Mouse (Mus musculus) intestine, embryonic 15.5 days (tissue): ENCODE measurements at regions not wholly inside any gene's neighbourhood (a gene's known extent, or its start where the extent isn't known, plus 50 kb on each side); places are given as distances from the start of the nearest gene placed in this dataset.

ENCODE experiments used
- ATAC-seq: fragments of 200-750 bp; cut with Nextera tagmentation; 2 replicates; pipeline ENCODE4 v1.8.0; 2017; ENCODE audit warnings: moderate TSS enrichment, moderate library complexity
- H3K27ac ChIP-seq: fragments of 300-500 bp; sonication (generic); 2 replicates; pipeline ENCODE4 v1.5.1; 2015; ENCODE audit warnings: mild to moderate bottlenecking, inconsistent platforms
- H3K27me3 ChIP-seq: fragments of 300-500 bp; sonication (generic); replicated peaks from 2 replicates; pipeline ENCODE4 v1.6.1; 2015; ENCODE audit warnings: inconsistent platforms
- H3K36me3 ChIP-seq: fragments of 300-500 bp; sonication (generic); 2 replicates; pipeline ENCODE4 v1.6.1; 2015; ENCODE audit warnings: inconsistent platforms
- H3K4me1 ChIP-seq: fragments of 300-500 bp; sonication (generic); replicated peaks from 2 replicates; pipeline ENCODE4 v1.6.1; 2015; ENCODE audit warnings: inconsistent platforms
- H3K4me2 ChIP-seq: fragments of 300-500 bp; sonication (generic); replicated peaks from 2 replicates; pipeline ENCODE4 v1.6.1; 2015; ENCODE audit warnings: mild to moderate bottlenecking, inconsistent platforms
- H3K4me3 ChIP-seq: fragments of 300-500 bp; sonication (generic); replicated peaks from 2 replicates; pipeline ENCODE4 v1.5.1; 2015; ENCODE audit warnings: inconsistent platforms
- H3K9ac ChIP-seq: fragments of 300-500 bp; sonication (generic); 2 replicates; pipeline ENCODE4 v1.6.1; 2015; ENCODE audit warnings: inconsistent platforms
- H3K9me3 ChIP-seq: fragments of 300-500 bp; sonication (generic); 2 replicates; pipeline ENCODE4 v1.6.1; 2016; ENCODE audit warnings: inconsistent platforms
- WGBS: fragments of 180-500 bp; shearing (Covaris S2); methylation state at CpG from one replicate; pipeline ENCODE4 v1.1.7; 2015; 5-methylcytosine and 5-hydroxymethylcytosine counted together

DNA sequence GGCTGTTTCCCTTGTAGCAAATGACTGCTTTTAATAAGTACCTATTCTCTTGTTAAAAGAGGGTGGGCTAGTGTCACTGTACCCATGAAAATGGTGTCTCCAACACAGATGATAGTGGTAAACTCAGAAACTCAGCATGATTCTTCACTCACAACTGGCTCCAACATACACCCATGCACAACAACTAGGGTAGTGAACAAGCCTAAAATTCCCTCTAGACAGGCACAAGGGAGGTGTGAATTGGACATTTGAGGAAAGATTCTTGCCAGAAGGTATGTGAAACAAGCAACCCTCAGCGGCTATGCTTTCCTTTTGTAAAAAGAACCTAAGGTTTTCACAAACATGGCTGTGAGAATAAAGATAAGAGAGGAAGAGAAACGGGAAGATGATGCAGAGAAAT is 579.0 kb upstream of the Fam92a start:
- Histone ChIP-seq H3K36me3 (no peaks in the 10 kb centered on the region), H3K27me3 (no peaks in the 10 kb centered on the region), H3K4me3 (no peak overlapping the region), H3K9me3 (no peaks in the 10 kb centered on the region), H3K27ac (no peak overlapping the region), H3K9ac (no peak overlapping the region), H3K4me1 (no peaks in the 10 kb centered on the region), H3K4me2 (no peak overlapping the region)
- no peak for ATAC-seq
- WGBS, result 85% methylated on average over 2 of the region's 2 CpGs

DNA sequence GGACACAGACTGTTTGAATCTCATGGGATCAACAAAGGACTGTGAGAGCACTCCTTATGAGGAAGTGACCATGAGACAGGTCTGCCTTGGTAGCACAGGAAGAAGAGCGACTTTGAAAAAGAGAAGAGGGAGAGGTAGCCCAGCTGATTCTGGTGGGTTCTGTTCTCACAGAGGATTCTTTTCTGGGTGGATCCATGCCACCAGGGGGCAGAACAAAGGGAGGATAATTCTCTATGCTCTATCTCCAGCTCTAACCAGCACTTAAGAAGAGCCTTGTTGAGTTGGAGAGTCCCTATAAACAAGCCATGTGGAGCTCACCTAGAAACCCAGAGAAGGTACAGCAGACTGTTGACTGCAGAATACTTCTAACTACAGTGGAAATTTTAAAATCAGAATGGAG is 578.1 kb upstream of the Fam92a start:
- Histone ChIP-seq H3K4me1 (no peaks in the 10 kb centered on the region), H3K36me3 (no peaks in the 10 kb centered on the region), H3K27ac (no peak overlapping the region), H3K9ac (no peak overlapping the region), H3K9me3 (no peaks in the 10 kb centered on the region), H3K4me2 (no peak overlapping the region), H3K4me3 (no peak overlapping the region), H3K27me3 (no peaks in the 10 kb centered on the region)
- 90% methylated on average over 1 of the region's 1 CpGs for WGBS
- ATAC-seq, result no peak

DNA sequence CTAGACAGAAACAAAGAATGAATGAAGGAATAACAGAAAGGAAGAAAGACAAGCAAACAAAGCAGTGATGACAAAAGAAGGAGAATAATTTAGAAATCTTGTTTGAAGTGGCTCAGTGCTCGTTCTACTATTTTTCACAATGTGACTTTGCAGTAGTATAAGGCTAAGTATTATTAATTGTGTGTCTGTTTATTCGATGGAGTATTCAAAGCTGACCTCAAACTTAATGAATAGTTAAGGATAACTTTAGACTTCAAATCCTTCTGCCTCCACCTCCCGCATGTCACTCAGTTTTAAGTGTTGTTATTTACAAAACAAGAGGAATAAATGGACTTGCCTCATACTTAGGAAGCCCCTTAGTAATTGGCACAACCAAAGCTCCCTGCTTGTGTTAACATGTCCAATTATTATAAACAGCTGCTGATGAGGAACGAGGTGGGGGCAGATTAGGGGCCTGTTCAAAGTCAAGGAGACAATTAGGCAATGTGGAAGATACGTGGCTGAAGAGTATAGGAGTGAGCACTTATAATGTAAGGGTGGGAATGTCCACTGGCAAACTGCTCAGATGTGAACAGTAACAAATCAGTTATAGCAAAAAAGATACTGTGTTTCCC is 572.0 kb upstream of the Fam92a start:
- Histone ChIP-seq H3K9me3 (no peaks in the 10 kb centered on the region), H3K27ac (no peak overlapping the region), H3K9ac (no peak overlapping the region), H3K4me2 (no peak overlapping the region), H3K36me3 (no peaks in the 10 kb centered on the region), H3K4me3 (no peak overlapping the region), H3K27me3 (no peaks in the 10 kb centered on the region), H3K4me1 (no peaks in the 10 kb centered on the region)
- WGBS, result 60% methylated on average over 5 of the region's 5 CpGs
- ATAC-seq, result no peak

DNA sequence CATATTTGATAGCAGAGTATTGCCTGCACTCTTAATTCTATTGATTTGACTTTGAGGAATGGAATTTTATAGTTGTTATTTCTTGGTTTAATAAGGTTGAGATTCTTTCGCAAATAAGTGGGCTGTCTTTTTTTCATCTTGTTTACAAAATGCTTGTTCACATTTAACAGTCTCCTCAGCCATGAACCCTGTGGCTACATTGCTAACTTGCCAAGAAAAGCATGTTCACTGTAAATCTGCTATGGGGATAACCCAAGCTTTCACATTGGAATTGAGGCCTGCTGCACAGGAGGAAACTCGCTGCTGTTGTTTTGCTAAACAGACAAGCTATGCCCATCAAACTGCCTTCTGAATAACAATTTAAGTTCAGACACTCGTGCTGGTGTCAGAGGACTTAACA is 564.6 kb upstream of the Fam92a start:
- ATAC-seq, result no peak
- no peak overlapping the region for H3K4me3 ChIP-seq
- no peak overlapping the region for H3K27ac ChIP-seq
- H3K4me2 ChIP-seq, result no peak overlapping the region
- WGBS, result 70% methylated on average over 3 of the region's 3 CpGs
- no peaks in the 10 kb centered on the region for H3K4me1 ChIP-seq
- H3K9me3 ChIP-seq, result no peaks in the 10 kb centered on the region
- H3K9ac ChIP-seq, result no peak overlapping the region
- H3K36me3 ChIP-seq, result no peaks in the 10 kb centered on the region
- H3K27me3 ChIP-seq, result no peaks in the 10 kb centered on the region

DNA sequence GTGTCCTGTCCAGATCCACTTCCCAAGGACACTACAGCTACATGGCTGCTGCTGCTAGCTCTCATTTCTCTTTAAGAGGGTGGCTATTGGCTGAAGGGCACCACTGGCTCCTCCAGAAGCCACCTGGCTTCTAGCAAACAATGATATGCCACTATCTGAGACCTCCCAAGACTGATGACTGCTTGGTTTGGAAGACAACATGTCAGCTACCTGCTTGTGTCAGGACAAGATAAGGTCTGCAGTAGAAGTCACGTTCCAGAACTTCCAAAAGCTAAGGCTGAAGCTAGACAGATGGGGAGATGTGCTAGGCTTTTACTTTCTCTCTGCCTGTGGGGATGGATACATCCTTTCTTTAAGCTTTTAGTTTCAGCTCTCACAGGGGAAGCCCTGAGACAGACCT is 528.4 kb upstream of the Fam92a start:
- Histone ChIP-seq H3K27ac (no peak overlapping the region), H3K4me3 (no peak overlapping the region), H3K9me3 (no peaks in the 10 kb centered on the region), H3K36me3 (no peaks in the 10 kb centered on the region), H3K4me2 (no peak overlapping the region), H3K9ac (no peak overlapping the region), H3K4me1 (no peaks in the 10 kb centered on the region), H3K27me3 (no peaks in the 10 kb centered on the region)
- WGBS, result 76% methylated on average over 1 of the region's 1 CpGs
- ATAC-seq, result no peak

DNA sequence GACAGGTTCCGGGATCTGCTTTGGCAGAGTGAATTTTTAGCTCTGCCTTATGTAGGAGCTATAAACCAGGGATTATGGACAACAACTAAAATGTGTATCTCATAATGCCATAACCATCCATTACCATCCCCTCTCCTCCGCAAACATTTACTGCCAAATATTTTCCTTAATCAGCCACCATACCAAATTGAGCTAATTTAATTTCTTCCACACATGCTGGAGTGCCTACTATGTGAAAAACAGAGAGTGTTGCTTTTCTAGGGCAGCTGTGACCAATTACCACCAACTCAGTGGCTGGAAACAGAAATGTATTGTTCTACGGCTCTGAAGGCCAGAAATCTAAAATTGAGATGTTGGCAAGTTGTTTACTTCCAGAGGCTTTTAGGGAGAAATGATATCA is 506.0 kb upstream of the Fam92a start:
- no peaks in the 10 kb centered on the region for H3K27me3 ChIP-seq
- H3K27ac ChIP-seq, result no peak overlapping the region
- no peak overlapping the region for H3K4me3 ChIP-seq
- 91% methylated on average over 3 of the region's 3 CpGs for WGBS
- H3K36me3 ChIP-seq, result no peaks in the 10 kb centered on the region
- H3K9me3 ChIP-seq, result no peaks in the 10 kb centered on the region
- no peaks in the 10 kb centered on the region for H3K4me1 ChIP-seq
- H3K4me2 ChIP-seq, result no peak overlapping the region
- H3K9ac ChIP-seq, result no peak overlapping the region
- ATAC-seq, result no peak

DNA sequence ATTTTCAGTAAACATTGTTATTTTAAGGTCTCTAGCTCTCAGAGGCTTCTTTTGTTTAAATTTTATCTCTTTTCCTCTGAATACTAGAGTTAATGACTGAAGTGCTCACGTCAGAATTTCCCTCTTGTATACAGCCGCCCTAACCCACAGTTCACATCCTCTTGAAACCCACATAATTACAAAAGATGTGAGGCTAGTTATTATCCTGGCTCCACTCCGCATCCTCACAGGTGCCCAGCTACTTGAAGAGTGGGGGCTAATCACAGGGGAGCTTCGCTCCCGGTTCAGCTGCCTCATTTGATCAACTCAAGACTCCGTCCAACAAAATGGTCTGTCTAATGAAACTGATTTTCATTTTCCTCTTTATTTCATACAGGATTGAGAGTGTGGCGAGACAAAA is 499.6 kb upstream of the Fam92a start:
- H3K9me3 ChIP-seq, result no peaks in the 10 kb centered on the region
- no peaks in the 10 kb centered on the region for H3K36me3 ChIP-seq
- H3K4me2 ChIP-seq, result no peak overlapping the region
- WGBS, result 80% methylated on average over 7 of the region's 7 CpGs
- H3K9ac ChIP-seq, result no peak overlapping the region
- H3K4me3 ChIP-seq, result no peak overlapping the region
- no peak overlapping the region for H3K27ac ChIP-seq
- no peak for ATAC-seq
- H3K4me1 ChIP-seq, result no peaks in the 10 kb centered on the region
- no peaks in the 10 kb centered on the region for H3K27me3 ChIP-seq

DNA sequence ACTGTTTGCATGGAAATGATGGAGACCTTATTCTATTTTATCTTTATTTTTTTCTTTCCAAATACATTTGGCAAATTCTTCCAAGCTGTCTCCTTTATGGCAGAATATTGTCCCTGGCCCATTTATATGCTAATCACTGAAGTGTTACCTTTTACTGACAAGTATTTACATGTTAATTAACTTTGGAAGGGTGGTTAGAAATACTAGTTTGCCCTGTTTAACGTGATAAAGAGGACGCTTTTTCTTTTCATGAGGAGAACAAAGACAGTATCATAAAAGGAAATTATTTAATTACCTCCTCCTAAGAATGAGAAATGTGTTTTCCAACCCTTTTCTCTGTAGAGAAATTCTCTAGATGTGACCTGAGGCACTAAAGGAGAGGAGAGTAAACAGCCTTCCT is 491.4 kb upstream of the Fam92a start:
- no peaks in the 10 kb centered on the region for H3K36me3 ChIP-seq
- H3K4me2 ChIP-seq, result no peak overlapping the region
- no peaks in the 10 kb centered on the region for H3K9me3 ChIP-seq
- H3K9ac ChIP-seq, result no peak overlapping the region
- no peak overlapping the region for H3K4me3 ChIP-seq
- no peaks in the 10 kb centered on the region for H3K27me3 ChIP-seq
- no peaks in the 10 kb centered on the region for H3K4me1 ChIP-seq
- ATAC-seq, result no peak
- no peak overlapping the region for H3K27ac ChIP-seq
- 40% methylated on average over 2 of the region's 2 CpGs for whole genome bisulfite sequencing

DNA sequence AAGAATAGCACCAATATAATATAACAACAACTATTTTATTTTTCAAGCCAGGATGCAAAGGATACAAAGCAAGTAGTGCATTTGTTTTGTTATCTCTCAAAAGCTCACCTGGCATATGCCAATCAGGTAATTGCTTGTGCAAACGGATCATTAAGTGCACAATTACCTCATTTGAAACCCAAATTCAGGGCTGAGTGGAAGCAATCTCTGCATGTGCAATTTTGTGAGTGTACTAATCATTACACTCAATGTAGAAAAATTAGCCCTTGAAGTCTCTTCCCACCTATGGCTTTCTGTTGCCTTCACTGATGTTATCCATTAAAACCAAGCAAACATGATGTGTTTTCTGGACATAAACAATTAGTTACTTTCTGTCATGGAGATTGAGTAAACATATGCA is 490.9 kb upstream of the Fam92a start:
- H3K9ac ChIP-seq, result no peak overlapping the region
- H3K4me1 ChIP-seq, result no peaks in the 10 kb centered on the region
- H3K27ac ChIP-seq, result no peak overlapping the region
- H3K27me3 ChIP-seq, result no peaks in the 10 kb centered on the region
- no peaks in the 10 kb centered on the region for H3K9me3 ChIP-seq
- H3K4me2 ChIP-seq, result no peak overlapping the region
- H3K36me3 ChIP-seq, result no peaks in the 10 kb centered on the region
- ATAC-seq, result no peak
- no peak overlapping the region for H3K4me3 ChIP-seq
- WGBS, result 75% methylated on average over 1 of the region's 1 CpGs

DNA sequence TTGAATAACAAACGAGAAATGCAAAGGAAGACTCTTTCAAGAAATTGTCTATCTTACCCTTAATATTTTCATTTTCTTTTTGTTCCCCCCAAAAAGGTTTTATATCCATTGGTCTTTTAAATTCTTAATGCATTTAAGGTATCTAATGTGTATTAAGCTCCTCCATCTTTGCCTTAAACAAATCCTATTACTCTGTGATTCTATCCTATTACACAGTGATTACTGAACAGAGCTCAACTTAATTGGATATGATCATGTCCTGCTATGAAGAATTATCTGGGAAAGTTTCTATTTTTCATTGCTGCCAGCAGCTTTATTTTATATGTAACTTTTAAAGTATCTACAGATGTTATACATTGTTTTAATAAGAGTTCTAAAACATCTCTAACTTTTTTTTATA is 487.3 kb upstream of the Fam92a start:
- ATAC-seq, result no peak
- Histone ChIP-seq H3K27ac (no peak overlapping the region), H3K4me2 (no peak overlapping the region), H3K4me3 (no peak overlapping the region), H3K9me3 (no peaks in the 10 kb centered on the region), H3K9ac (no peak overlapping the region), H3K36me3 (no peaks in the 10 kb centered on the region), H3K4me1 (no peaks in the 10 kb centered on the region; the same call in 1 of the 2 replicates), H3K27me3 (no peaks in the 10 kb centered on the region)
- 78% methylated on average over 1 of the region's 1 CpGs for WGBS

DNA sequence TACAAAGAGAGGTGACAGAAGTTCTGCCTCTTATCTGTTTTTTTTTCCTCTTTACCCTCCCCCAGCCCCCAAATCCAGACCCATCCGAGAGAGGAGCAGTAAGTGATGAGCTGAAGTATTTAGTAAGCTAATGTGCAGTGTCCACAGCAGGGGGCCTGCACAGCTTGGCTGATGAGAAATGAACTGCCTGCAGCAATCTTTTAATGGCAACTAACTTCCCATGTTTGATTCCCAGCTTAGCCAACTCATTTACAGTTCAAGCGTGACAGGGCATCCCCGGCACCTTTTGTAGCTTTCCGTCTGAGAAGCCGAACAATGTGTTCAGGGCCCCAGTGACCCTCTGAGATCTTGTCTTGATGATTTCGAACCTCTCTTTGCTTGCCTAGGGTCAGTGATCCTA is 486.8 kb upstream of the Fam92a start:
- H3K9me3 ChIP-seq, result no peaks in the 10 kb centered on the region
- 61% methylated on average over 6 of the region's 6 CpGs for WGBS
- ATAC-seq, result no peak

DNA sequence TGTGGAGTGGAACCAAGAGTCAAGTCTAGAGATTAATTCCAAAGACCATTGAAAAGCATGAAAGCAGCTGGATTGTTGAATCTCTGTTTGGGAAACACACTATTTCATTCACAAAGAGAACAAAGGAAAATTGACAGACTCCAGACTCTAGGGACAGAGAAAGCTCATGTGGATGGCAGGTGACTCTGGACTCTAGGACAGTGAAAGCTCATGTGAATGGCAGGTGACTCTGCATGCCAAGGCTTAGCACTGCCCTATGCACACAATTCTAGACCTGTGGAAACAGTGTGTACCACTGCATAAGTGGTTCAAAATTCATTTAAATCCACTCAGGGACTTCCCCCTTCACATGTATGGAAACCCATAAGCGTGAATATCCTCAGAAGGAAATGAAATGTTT is 486.0 kb upstream of the Fam92a start:
- no peaks in the 10 kb centered on the region for H3K36me3 ChIP-seq
- H3K27me3 ChIP-seq, result no peaks in the 10 kb centered on the region
- 89% methylated on average over 1 of the region's 1 CpGs for whole genome bisulfite sequencing
- no peaks in the 10 kb centered on the region for H3K9me3 ChIP-seq
- no peak overlapping the region for H3K4me3 ChIP-seq
- no peak overlapping the region for H3K4me2 ChIP-seq
- no peak overlapping the region for H3K27ac ChIP-seq
- H3K9ac ChIP-seq, result no peak overlapping the region
- no peaks in the 10 kb centered on the region; the same call in 1 of the 2 replicates for H3K4me1 ChIP-seq
- ATAC-seq, result no peak

More for the DNA sequence above, 486.8 kb upstream of the Fam92a start:
- H3K9ac ChIP-seq, result no peak overlapping the region
- H3K4me1 ChIP-seq, result no peaks in the 10 kb centered on the region; the same call in 1 of the 2 replicates
- no peaks in the 10 kb centered on the region for H3K36me3 ChIP-seq
- no peak overlapping the region for H3K4me2 ChIP-seq
- H3K27ac ChIP-seq, result no peak overlapping the region
- no peak overlapping the region for H3K4me3 ChIP-seq
- H3K27me3 ChIP-seq, result no peaks in the 10 kb centered on the region

DNA sequence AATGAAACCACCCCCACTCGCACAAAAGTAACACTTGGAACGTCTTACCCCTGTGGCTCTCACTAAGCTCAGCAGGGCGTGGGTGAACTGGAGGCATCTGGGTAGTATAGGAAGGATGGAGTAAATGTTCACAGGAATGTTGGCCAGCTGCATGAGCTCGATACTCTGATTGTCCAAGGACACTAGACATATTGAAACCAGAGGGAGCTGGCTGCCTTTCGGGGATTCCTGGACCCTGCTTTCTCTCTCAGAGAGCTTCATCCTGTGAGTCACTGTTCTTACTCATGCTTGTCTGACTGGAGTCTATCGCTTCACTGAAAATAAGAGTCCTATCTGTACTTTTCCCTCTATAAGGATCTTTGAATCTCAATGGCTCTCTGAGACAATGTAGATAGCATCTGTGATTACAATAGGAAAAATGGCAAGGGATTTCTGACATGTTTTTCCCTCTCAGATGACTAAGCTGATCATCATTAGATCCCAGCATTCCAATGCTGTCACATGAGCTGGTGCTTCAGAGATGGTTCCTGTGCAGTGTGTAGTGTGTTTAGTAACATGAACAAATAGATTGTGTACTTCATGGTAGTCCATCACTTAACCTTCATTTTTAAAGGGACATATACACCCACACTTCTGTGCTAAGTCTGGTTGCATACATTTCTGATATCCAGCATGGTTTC is 485.2 kb upstream of the Fam92a start:
- no peak overlapping the region for H3K27ac ChIP-seq
- no peak overlapping the region for H3K4me3 ChIP-seq
- no peak overlapping the region for H3K9ac ChIP-seq
- WGBS, result 79% methylated on average over 6 of the region's 6 CpGs
- no peaks in the 10 kb centered on the region; the same call in 1 of the 2 replicates for H3K4me1 ChIP-seq
- no peaks in the 10 kb centered on the region for H3K36me3 ChIP-seq
- no peak overlapping the region for H3K4me2 ChIP-seq
- ATAC-seq, result no peak
- no peaks in the 10 kb centered on the region for H3K9me3 ChIP-seq
- no peaks in the 10 kb centered on the region for H3K27me3 ChIP-seq
